Mouse (Mus musculus): Measurements from ENCODE around the gene Id2. TPM values are rescaled to one million over a fixed set of nuclear protein-coding genes. Genes with fewer than 3 reads are reported as not detected.

Gene Id2
- polyA plus RNA-seq, 1 experiment, result not detected

GRCm38 (mm10) chr12:25126228-25126627 lies 29.3 kb upstream of the Id2 start:
- H3K36me3 ChIP-seq (ENCODE audit: control insufficient read depth), result no peaks in the 10 kb centered on the region
- no peaks in the 10 kb centered on the region for H3K4me1 ChIP-seq (ENCODE audit: control insufficient read depth)
- H3K4me3 ChIP-seq (replicated peaks), result no peak overlapping the region
- H3K9me3 ChIP-seq (ENCODE audit: control insufficient read depth, low read length), result no peaks in the 10 kb centered on the region
- TF ChIP-seq TAL1 (IDR thresholded peaks at IDR 0.05; ENCODE audit: low read length) (no peak), GATA1 (IDR thresholded peaks at IDR 0.05; ENCODE audit: low read length) (no peak)
- no peaks in the 10 kb centered on the region for H3K27me3 ChIP-seq (ENCODE audit: control insufficient read depth)

DNA sequence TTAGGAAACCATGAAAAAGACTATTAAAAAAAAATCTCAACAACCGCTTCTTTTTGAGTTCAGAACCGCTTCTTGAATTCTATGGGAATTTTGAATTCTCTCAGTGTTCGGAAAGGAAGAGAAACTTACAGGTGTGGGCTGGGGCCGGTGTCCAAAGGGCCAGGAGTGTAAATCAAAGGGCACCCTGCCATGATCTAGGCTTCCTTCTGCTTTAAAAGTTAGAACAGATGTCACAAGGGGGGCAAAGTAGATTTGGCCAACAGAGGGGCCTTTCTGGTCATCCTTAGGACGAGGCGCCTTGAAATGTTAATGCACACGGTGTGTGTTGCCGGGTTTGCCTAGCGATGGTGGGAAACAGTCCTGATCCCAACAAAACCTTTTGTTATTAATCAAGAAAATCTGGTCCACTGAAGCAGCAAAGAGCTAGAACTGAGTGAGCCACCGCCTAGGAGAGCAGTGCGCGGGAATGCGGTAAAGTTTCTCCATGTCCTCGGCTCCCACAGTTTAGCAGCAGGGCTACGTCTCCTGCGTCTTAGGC lies 28.4 kb upstream of the Id2 start:
- Histone ChIP-seq H3K9me3 (ENCODE audit: control insufficient read depth, low read length) (no peaks in the 10 kb centered on the region), H3K27me3 (ENCODE audit: control insufficient read depth) (no peaks in the 10 kb centered on the region)
- TF ChIP-seq GATA1 (IDR thresholded peaks at IDR 0.05; ENCODE audit: low read length) (no peak), TAL1 (IDR thresholded peaks at IDR 0.05; ENCODE audit: low read length) (no peak)

GRCm38 (mm10) chr12:25124431-25125238 lies 27.7 kb upstream of the Id2 start:
- H3K27me3 ChIP-seq (ENCODE audit: control insufficient read depth), result no peaks in the 10 kb centered on the region
- H3K4me1 ChIP-seq (ENCODE audit: control insufficient read depth), result no peaks in the 10 kb centered on the region
- H3K4me3 ChIP-seq (replicated peaks), result no peak overlapping the region
- no peak for TF ChIP-seq GATA1 (IDR thresholded peaks at IDR 0.05; ENCODE audit: low read length)
- TF ChIP-seq TAL1 (IDR thresholded peaks at IDR 0.05; ENCODE audit: low read length), result no peak
- H3K36me3 ChIP-seq (ENCODE audit: control insufficient read depth), result no peaks in the 10 kb centered on the region
- no peaks in the 10 kb centered on the region for H3K9me3 ChIP-seq (ENCODE audit: control insufficient read depth, low read length)

More for the DNA sequence above, 28.4 kb upstream of the Id2 start:
- Histone ChIP-seq H3K36me3 (ENCODE audit: control insufficient read depth) (no peaks in the 10 kb centered on the region), H3K4me3 (replicated peaks) (no peak overlapping the region), H3K4me1 (ENCODE audit: control insufficient read depth) (no peaks in the 10 kb centered on the region)

DNA sequence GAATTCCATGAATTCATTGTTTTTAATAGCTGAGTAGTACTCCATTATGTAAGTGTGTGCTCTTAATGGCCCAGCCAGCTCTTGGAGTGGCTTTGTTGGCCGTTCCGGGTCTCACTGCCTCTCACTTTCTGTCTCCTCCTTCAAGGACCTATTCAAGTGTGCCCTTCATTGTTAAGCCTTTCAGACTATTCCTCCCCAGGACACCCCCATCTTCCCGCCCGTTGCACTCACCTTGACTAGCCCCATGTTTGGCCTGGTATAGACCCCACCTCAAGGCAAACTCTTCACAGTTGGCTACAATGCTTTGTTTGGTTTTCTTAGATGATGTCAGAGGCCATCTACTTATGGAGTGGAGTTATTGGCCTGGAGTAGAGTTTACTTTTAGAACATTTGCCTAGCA lies 23.8 kb upstream of the Id2 start:
- Histone ChIP-seq H3K36me3 (ENCODE audit: control insufficient read depth) (no peaks in the 10 kb centered on the region), H3K9me3 (ENCODE audit: control insufficient read depth, low read length) (no peaks in the 10 kb centered on the region), H3K4me1 (ENCODE audit: control insufficient read depth) (no peaks in the 10 kb centered on the region), H3K4me3 (replicated peaks) (no peak overlapping the region), H3K27me3 (ENCODE audit: control insufficient read depth) (no peaks in the 10 kb centered on the region; the same call in 1 of the 2 replicates)
- no peak for TF ChIP-seq GATA1 (IDR thresholded peaks at IDR 0.05; ENCODE audit: low read length)
- no peak for TF ChIP-seq TAL1 (IDR thresholded peaks at IDR 0.05; ENCODE audit: low read length)

DNA sequence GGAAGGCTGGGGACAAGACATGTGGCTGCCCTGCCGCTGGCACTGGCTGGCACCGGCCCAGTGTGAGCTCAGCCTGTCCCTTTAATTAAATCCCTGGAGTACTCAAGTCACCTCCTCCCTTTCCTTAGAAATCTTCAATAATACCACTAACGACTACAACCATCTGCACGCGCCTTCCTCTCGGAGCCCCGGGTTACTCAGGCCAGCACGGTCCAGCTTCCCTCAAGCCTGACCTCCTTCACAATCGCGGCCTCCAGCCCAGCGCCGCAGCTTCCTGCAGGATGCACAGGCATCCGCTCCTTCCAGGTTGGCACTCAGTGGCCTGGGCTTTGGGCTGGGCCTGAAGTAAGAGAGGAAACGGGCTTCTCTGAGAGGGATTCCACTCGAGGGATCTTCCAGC lies 22.3 kb upstream of the Id2 start:
- Histone ChIP-seq H3K4me1 (ENCODE audit: control insufficient read depth) (no peaks in the 10 kb centered on the region), H3K36me3 (ENCODE audit: control insufficient read depth) (no peaks in the 10 kb centered on the region), H3K9me3 (ENCODE audit: control insufficient read depth, low read length) (no peaks in the 10 kb centered on the region), H3K27me3 (ENCODE audit: control insufficient read depth) (no peaks in the 10 kb centered on the region; the same call in 1 of the 2 replicates), H3K4me3 (replicated peaks) (no peak overlapping the region)
- TF ChIP-seq TAL1 (IDR thresholded peaks at IDR 0.05; ENCODE audit: low read length) (no peak), GATA1 (IDR thresholded peaks at IDR 0.05; ENCODE audit: low read length) (no peak)

DNA sequence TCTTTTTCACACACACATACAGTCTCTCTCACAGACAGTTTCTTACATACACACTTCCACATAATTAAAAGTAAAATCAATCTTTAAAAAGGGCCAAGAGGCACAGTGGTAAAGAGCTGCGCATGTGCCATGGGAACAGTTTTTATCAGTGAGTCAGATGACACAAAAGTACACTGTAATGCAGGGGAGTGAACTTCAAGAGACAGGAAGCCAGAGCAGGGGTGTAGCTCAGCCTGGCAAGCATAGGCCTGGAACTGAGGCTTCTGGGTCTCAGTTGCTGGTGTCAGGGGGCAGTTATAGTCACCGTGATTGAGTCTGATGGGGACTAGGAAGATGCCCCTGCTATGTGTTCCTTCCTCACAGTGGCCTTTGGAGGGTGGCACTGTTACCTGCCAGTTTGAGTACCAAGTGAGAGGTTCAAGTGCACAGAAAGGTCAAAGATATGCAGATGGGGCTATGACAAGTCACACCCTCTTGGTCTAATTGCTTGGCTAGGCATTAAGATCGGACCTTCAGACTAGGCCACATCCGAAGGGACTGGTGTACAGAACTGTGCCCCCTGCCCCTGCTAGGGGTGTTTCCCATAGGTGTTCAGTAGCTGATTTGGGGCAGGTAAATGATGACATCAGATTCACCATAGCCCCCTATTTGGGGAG lies 21.0 kb upstream of the Id2 start:
- Histone ChIP-seq H3K27me3 (ENCODE audit: control insufficient read depth) (no peaks in the 10 kb centered on the region; the same call in 1 of the 2 replicates), H3K4me1 (ENCODE audit: control insufficient read depth) (no peaks in the 10 kb centered on the region), H3K4me3 (replicated peaks) (no peak overlapping the region), H3K36me3 (ENCODE audit: control insufficient read depth) (no peaks in the 10 kb centered on the region), H3K9me3 (ENCODE audit: control insufficient read depth, low read length) (no peaks in the 10 kb centered on the region)
- no peak for TF ChIP-seq GATA1 (IDR thresholded peaks at IDR 0.05; ENCODE audit: low read length)
- TF ChIP-seq TAL1 (IDR thresholded peaks at IDR 0.05; ENCODE audit: low read length), result no peak

DNA sequence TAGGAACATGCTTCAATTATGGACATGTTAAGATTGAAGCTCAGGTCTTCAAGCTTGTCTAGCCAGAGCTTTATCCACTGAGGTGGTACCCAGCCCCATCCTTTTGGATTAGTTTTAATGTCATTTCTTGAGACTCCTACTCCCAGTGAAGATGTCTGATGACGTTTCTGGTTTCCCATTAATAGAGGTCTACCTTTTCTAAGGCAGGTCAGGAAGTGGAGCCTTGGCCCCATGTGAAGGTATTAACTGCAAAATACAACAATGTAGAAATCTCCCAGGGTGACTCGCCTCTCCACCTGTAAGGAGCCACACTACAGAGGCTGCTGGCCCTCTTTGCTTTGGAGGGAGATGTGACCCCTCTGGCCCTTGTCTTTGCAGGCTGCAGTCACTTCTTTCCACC lies 19.2 kb upstream of the Id2 start:
- Histone ChIP-seq H3K4me3 (replicated peaks) (no peak overlapping the region), H3K4me1 (ENCODE audit: control insufficient read depth) (no peaks in the 10 kb centered on the region), H3K36me3 (ENCODE audit: control insufficient read depth) (no peaks in the 10 kb centered on the region), H3K27me3 (ENCODE audit: control insufficient read depth) (no peaks in the 10 kb centered on the region; the same call in 1 of the 2 replicates), H3K9me3 (ENCODE audit: control insufficient read depth, low read length) (no peaks in the 10 kb centered on the region)
- TF ChIP-seq TAL1 (IDR thresholded peaks at IDR 0.05; ENCODE audit: low read length) (no peak), GATA1 (IDR thresholded peaks at IDR 0.05; ENCODE audit: low read length) (no peak)

GRCm38 (mm10) chr12:25114426-25114825 lies 17.5 kb upstream of the Id2 start:
- Histone ChIP-seq H3K36me3 (ENCODE audit: control insufficient read depth) (no peaks in the 10 kb centered on the region), H3K4me1 (ENCODE audit: control insufficient read depth) (no peaks in the 10 kb centered on the region), H3K4me3 (replicated peaks) (no peak overlapping the region), H3K27me3 (ENCODE audit: control insufficient read depth) (no peaks in the 10 kb centered on the region; the same call in 1 of the 2 replicates), H3K9me3 (ENCODE audit: control insufficient read depth, low read length) (no peaks in the 10 kb centered on the region)
- TF ChIP-seq TAL1 (IDR thresholded peaks at IDR 0.05; ENCODE audit: low read length) (no peak), GATA1 (IDR thresholded peaks at IDR 0.05; ENCODE audit: low read length) (no peak)

DNA sequence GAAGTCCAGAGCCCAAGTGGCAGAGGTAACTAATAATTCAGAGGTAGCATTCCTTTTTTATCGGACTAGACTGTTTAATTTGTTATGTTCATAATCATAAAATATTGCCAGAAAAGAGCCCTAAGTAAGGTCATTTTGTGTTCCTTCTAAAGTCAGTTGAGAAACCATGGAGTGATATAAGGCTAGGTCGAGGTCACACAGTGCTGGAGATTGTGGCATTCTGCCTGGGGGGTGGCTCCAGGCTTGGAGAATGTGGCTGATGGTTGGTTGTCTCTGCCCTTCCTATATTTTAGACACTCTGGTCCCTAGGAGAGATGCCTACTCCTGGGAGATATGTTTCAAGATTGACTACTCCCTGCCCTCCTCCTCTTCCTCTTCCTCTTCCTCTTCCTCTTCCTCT lies 16.4 kb upstream of the Id2 start:
- Histone ChIP-seq H3K4me1 (ENCODE audit: control insufficient read depth) (no peaks in the 10 kb centered on the region), H3K9me3 (ENCODE audit: control insufficient read depth, low read length) (no peaks in the 10 kb centered on the region), H3K36me3 (ENCODE audit: control insufficient read depth) (no peaks in the 10 kb centered on the region), H3K27me3 (ENCODE audit: control insufficient read depth) (no peaks in the 10 kb centered on the region; the same call in 1 of the 2 replicates), H3K4me3 (replicated peaks) (no peak overlapping the region)
- no peak for TF ChIP-seq GATA1 (IDR thresholded peaks at IDR 0.05; ENCODE audit: low read length)
- TF ChIP-seq TAL1 (IDR thresholded peaks at IDR 0.05; ENCODE audit: low read length), result no peak

All from erythroblast, embryonic 14.5 days (primary cell).